Mouse (Mus musculus): ENCODE data around the gene Ccdc148.

Ccdc148 gene

GRCm38 (mm10) chr2:59049686-59050085 lies 110.8 kb downstream of the Ccdc148 start:
- no peak for DNase-seq (ENCODE audit: low spot score)

DNA sequence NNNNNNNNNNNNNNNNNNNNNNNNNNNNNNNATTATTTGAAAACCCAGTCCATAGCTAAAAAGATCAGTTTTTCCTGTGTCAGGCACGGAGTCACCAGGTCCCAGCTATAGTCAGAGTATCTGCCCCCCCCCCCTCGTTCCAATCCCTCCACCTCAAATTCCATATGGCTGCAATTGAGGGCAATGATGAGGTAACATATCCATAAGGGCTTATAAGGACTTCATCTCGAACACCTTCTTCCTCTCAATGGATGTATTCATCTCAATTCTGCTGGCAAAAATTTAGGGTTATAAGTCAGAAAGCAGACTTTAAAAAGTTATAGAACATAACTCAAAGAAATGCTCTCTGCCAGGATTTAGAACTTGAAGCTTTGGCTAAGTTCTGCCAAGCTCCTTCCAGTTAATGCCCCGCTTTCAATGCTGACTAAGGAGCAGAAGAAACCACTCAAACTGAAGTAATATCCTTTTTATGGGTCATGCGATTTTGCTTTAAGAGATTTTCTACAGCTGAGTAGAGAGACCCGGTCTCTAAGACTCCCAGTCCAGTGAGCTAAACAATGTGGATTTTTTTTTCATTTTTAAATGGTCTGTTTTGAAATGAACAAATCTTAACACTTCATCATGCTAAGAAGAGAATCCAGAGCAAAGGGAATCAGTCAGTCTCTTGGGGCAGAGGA lies 111.6 kb downstream of the Ccdc148 start:
- no peak for DNase-seq (ENCODE audit: low spot score)

DNA sequence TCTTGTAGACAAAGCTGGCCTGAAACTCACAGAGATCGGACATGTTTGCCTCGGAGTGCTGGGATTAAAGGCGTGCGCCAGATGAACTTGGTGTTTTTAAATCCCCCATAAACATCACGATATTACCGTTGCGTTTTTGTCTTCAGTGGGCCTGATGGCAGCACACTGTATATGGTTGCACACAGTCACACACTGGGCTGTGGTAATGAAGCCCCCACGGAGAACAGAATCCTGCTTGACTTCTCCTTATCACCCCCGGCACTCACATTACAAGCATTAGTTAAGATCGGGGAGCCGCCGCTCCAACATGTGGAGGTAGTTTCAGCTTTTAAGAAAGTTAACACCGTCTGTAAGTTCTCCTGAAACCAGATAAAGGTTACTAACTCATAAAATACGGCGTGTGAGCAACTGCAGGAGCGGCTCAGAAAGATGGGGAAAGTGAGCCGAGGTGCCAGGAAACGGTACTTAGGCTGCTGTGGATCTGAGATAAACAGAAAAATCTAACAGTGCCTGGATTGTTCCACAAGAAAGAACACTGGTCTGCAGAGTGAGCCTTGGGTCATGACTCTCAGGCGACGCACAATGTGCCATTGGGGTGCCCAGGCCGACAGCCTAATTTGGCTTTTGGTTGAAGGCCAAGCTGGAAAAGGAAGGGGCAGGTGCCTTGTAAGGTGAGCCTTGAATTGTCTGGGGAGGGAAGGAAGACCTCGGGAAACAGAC lies 117.0 kb downstream of the Ccdc148 start:
- no peak for DNase-seq (ENCODE audit: low spot score)

GRCm38 (mm10) chr2:59042616-59043015 lies 117.9 kb downstream of the Ccdc148 start:
- DNase-seq (ENCODE audit: low spot score): no peak

DNA sequence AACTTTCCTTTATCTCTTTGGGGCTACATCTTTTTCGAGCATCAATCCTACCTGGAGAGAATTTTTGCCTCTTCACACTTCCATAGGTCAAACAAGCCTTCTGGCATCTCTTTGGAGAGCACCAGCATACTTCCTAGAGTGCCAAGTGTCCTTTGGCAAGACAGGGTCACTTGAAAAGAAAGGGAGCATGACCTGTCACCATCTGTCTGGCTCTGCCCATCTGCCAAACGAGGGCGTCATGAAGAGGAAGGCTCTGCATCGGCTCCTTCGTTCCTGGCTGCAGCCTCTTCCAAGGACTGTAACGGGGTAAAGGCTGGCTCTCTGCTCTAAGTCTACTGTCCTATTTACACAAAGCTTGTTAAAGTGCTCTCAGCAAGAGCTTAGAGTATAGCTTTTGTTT lies 124.0 kb downstream of the Ccdc148 start:
- no peak for DNase-seq (ENCODE audit: low spot score)

- no peak for DNase-seq (ENCODE audit: low spot score)
These were observed 125.3 kb downstream of the Ccdc148 start for GRCm38 (mm10) chr2:59035206-59035605.

- no peak for DNase-seq (ENCODE audit: low spot score)
These were observed 126.2 kb downstream of the Ccdc148 start for GRCm38 (mm10) chr2:59034281-59034680.

DNA sequence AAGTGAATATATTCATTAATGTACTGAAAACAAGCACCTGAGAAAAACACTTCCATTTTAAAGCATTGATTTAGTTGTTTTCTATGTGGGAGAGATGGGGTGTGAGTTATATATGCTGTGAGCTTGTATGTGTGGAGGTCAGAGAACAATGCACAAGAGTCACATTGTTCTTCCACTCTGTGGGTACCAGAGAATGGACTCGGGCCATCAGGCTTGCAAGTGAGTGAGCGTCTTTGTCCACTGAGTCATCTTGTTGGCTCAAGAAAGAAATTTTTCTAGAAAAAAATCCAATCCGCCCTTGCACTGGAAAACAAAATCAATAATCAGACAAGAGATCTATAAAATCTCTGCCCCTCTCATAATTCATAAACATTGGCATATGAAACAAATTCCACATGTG lies 135.9 kb downstream of the Ccdc148 start:
- DNase-seq (ENCODE audit: low spot score): no peak

- no peak for DNase-seq (ENCODE audit: low spot score)
These were observed 153.1 kb downstream of the Ccdc148 start for GRCm38 (mm10) chr2:59007356-59007755.

GRCm38 (mm10) chr2:59006567-59007340 lies 153.7 kb downstream of the Ccdc148 start:
- no peak for DNase-seq (ENCODE audit: low spot score)

- DNase-seq (ENCODE audit: low spot score): no peak
These were observed 163.3 kb downstream of the Ccdc148 start for GRCm38 (mm10) chr2:58997151-58997550.

DNA sequence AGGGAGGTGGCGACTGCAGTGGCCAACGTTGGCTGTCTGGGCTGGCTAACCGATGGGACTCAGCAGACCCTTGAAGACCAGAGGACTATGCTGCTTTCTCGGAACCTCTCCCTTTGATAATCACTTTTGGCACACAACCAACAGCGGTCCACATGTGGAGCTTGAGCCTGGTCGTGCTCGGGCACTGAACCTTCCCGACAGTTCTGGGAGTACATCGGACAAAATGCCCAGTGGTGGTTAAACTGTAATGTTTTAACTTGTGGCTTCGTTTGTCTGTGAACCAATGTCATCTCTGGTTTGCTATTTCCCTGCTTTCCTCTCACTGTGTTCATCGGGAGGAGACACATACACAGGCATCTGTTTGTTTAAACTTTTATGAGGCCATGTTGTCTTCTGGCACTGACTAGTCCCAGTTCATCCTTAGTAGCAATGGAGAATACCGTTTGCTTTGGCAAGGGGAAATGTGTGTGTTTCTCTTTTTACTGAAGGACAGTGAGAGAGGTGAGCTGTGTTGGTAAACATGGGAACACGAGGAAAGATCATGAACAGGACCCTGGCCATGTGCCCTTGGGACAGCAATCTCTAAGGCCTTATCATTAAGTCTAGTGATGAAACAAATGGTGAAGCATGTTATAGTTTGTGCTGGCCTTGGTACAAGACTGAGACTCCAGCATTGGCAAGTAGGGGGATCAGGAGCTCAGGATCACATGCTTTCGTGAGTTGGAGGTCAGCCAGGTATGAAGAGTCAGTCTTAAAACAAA lies 167.9 kb downstream of the Ccdc148 start:
- DNase-seq (ENCODE audit: low spot score): peak; percentile 9

DNA sequence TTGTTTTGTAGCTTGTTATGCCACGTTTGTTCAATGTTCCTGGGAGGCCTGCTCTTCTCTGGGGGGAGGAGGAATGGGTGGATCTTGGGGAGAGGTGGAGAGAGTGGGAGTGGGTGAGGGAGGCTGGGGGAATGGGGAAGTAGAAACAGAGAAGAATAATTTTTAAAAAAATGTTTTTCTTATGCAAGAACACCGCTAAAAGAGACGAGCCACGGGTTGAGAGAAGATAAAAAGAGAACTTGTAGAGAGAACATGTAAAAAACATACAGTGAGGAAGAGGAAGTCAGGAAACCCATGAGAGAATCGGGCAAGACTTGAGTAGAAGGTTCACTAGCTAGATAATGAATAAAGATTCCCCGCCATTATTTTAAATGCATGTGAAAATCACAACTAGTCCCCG lies 182.4 kb downstream of the Ccdc148 start:
- DNase-seq (ENCODE audit: low spot score): no peak

DNA sequence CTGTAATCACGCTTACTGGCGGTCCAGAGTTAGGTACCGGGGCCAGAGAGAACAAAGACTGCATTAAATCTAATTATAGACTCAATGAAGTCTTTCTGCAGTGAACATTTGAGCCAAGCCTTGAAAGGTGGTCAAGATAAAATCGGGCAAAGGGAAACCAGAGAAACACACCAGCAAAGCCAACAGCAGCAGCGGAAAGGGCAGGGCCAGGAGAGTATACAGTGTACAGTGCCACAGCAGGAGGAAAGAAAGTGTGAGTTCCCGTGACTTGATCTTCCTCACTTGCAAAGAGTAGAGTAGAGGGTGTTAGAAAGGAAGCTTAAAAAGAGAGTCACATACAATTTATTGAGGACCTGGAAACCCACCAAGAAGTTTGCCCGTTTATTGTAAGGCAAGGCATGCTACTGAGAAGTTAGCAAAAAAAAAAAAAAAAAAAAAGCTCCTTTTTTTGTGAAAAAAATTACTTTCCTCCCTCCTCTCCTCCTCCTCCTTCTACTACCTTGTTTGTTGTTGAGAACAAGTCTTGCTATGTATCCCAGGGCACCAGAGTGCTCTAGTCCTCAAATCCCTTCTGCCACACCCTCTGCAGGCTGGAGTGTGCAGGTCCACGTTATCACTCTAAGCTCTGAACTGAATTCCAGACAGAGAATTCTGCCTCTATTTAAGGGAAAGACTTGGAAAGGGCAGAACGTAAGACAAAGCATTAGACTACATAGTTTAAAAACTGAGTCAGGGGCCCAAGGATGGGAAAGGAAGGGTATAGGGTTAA lies 188.8 kb downstream of the Ccdc148 start:
- no peak for DNase-seq (ENCODE audit: low spot score)

GRCm38 (mm10) chr2:58956770-58957300 lies 203.6 kb downstream of the Ccdc148 start:
- no peak for DNase-seq (ENCODE audit: low spot score)

- no peak for DNase-seq (ENCODE audit: low spot score)
These were observed 204.1 kb downstream of the Ccdc148 start for GRCm38 (mm10) chr2:58956351-58956750.

DNA sequence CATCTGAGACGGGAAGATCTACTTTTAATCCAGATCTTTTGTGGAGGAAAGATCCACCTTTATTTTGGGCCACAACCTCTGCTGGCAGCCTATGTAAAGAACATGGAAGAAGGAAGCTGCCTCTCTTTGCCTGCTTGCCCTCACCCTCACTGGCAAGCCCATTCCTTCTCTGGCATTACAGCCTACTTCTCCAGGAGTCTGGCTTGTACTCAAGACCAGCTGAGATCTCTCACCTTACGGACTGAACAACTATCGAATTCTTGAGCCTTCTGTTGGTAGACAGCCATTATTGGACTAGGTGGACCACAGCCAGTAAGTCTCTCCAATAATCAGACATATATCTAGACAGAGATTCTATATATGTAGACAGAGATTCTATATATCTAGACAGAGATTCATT lies 208.4 kb downstream of the Ccdc148 start:
- no peak for DNase-seq (ENCODE audit: low spot score)

DNA sequence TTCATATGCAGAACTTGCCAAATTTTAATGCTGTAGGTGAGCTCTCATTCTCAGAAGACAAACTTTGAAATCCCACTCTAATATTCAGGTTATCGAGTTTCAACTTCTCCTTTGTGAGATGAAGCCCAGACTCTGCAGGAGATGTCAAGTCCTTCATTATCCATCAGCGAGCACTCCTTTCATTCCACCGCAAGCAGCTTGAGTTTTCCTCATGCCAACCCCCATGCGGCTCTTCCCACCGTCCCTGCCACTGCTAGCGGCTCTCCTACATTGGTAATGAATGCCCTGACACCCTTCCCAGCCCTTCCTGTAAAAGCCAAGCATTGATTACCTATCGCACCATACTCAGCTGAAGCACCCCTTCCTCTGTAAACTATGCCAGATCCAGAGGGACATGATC lies 211.7 kb downstream of the Ccdc148 start:
- DNase-seq (ENCODE audit: low spot score): no peak

- no peak for DNase-seq (ENCODE audit: low spot score)
These were observed 219.1 kb downstream of the Ccdc148 start for GRCm38 (mm10) chr2:58941361-58941760.

GRCm38 (mm10) chr2:58925551-58925950 lies 234.9 kb downstream of the Ccdc148 start:
- no peak for DNase-seq (ENCODE audit: low spot score)

- no peak for DNase-seq (ENCODE audit: low spot score)
These were observed 242.1 kb downstream of the Ccdc148 start for GRCm38 (mm10) chr2:58918351-58918750.

Data from ovary, postnatal 36 days (tissue).